ENCODE assay signal across 8 mouse cellular contexts in the genomic region with DNA sequence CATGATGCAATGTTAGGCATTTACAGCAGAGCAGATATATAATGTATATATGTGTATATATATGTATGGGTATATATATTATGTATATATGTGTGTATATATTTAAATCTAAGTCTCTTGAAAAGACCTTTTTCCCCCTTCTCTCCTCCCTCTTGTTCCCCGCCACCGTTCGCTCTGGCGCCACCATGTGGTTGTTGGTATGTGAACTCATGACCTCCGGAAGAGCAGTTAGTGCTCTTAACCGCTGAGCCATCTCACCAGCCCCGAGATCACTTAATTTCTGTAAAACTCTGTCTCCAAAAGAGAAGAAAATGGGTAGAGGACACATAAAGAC.
DNase-seq lines count a peak whose midpoint lies in the region; ATAC-seq and TF ChIP-seq lines count a peak whose summit lies in the region.

No protein-coding gene starts in this region.

- H3K4me3 ChIP-seq in cortical plate, adult 2 months (ENCODE audit: insufficient read depth, low read length) = peak overlapping the region; percentile 26; the same call in 1 of the 2 replicates
- peak overlapping the region; percentile 50 for H3K4me3 ChIP-seq in heart, embryonic 13.5 days
- H3K4me3 ChIP-seq in kidney, postnatal 0 days (replicated peaks; ENCODE audit: low read depth, low read length) = 0 out of 2 replicates have a peak overlapping the region, but pooled peaks have one; percentile 7

- peak; percentile 38 for TF ChIP-seq CTCF in cortical plate, adult 2 months (IDR thresholded peaks at IDR 0.05; ENCODE audit: extremely low read depth, insufficient read depth, low read length)
- peak; percentile 69 for TF ChIP-seq CTCF in kidney, postnatal 0 days (IDR thresholded peaks at IDR 0.05; ENCODE audit: low read depth)

- intact Hi-C loops in left cerebral cortex, postnatal 14 days (cut with DNase I) = loop anchor here (5.0 kb wide), 1 partner anchor 251 kb away; no protein-coding TSS in a partner anchor

- H3K4me1 ChIP-seq in cortical plate, adult 2 months (ENCODE audit: control insufficient read depth, insufficient read depth, low read length) = no peaks in the 10 kb centered on the region
- H3K4me1 ChIP-seq in heart, embryonic 13.5 days = no peaks in the 10 kb centered on the region
- H3K4me1 ChIP-seq in kidney, postnatal 0 days (replicated peaks; ENCODE audit: insufficient read depth, low read length) = no peaks in the 10 kb centered on the region

- H3K4me2 ChIP-seq in heart, embryonic 13.5 days = peak overlapping the region; percentile 67
- peak overlapping the region; percentile 42 for H3K4me2 ChIP-seq in kidney, postnatal 0 days (ENCODE audit: low read length)

- H3K9ac ChIP-seq in heart, embryonic 13.5 days = no peak overlapping the region
- H3K9ac ChIP-seq in kidney, postnatal 0 days (ENCODE audit: low read depth, low read length) = no peak overlapping the region

- H3K27me3 ChIP-seq in heart, embryonic 13.5 days (replicated peaks) = no peaks in the 10 kb centered on the region
- H3K27me3 ChIP-seq in kidney, postnatal 0 days (ENCODE audit: insufficient read depth, low read length) = no peaks in the 10 kb centered on the region

- no peaks in the 10 kb centered on the region for H3K36me3 ChIP-seq in heart, embryonic 13.5 days
- H3K36me3 ChIP-seq in kidney, postnatal 0 days (ENCODE audit: insufficient read depth, low read length) = no peaks in the 10 kb centered on the region

- ATAC-seq in heart, embryonic 13.5 days (ENCODE audit: extremely low read depth, insufficient number of reproducible peaks, low FRiP score, low TSS enrichment) = no peak
- no peak for ATAC-seq in kidney, postnatal 0 days (replicated peaks; ENCODE audit: low FRiP score, low read depth)

- 21% methylated on average over 7 of the region's 7 CpGs for WGBS in heart, embryonic 13.5 days
- WGBS in kidney, postnatal 0 days = 43% methylated on average over 7 of the region's 7 CpGs

- no peak overlapping the region for H3K27ac ChIP-seq in cortical plate, adult 2 months (ENCODE audit: insufficient read depth, low read length)
- H3K27ac ChIP-seq in heart, embryonic 13.5 days (replicated peaks) = no peak overlapping the region
- no peak overlapping the region for H3K27ac ChIP-seq in kidney, postnatal 0 days

- no peak for TF ChIP-seq POLR2A in cortical plate, adult 2 months (IDR thresholded peaks at IDR 0.05; ENCODE audit: extremely low read depth, insufficient read depth, low read length)

- peak; percentile 74 to 77 for DNase-seq in B cell, adult 2 months
- peak; percentile 16 for DNase-seq in Muller cell, postnatal 12 days (ENCODE audit: inconsistent ontology term)
- DNase-seq in kidney, postnatal 0 days (ENCODE audit: low spot score) = peak; percentile 52
- DNase-seq in lung, postnatal 4 days = peak; percentile 34 to 54
- DNase-seq in spleen, postnatal 10 days (ENCODE audit: low spot score in 2 of 2) = peak; percentile 24 to 80
- DNase-seq in left cerebral cortex, postnatal 14 days (ENCODE audit: low spot score in 2 of 2) = no peak

- H3K9me3 ChIP-seq in heart, embryonic 13.5 days = no peaks in the 10 kb centered on the region
- no peaks in the 10 kb centered on the region for H3K9me3 ChIP-seq in kidney, postnatal 0 days (replicated peaks; ENCODE audit: low read length)

Comparison
In these comparisons a context has a peak if more than half of its experiments do, and no peak if none do; other contexts are left out.
1. DNase-seq: peak in B cell, adult 2 months (2 of 2), Muller cell, postnatal 12 days (single experiment), kidney, postnatal 0 days (single experiment), lung, postnatal 4 days (2 of 2) and spleen, postnatal 10 days (2 of 2); none in left cerebral cortex, postnatal 14 days (0 of 2).
2. Peak in every context shown above with its lines, with median percentiles within 50 percentile points of each other: H3K4me3 ChIP-seq.